In the genomic region with DNA sequence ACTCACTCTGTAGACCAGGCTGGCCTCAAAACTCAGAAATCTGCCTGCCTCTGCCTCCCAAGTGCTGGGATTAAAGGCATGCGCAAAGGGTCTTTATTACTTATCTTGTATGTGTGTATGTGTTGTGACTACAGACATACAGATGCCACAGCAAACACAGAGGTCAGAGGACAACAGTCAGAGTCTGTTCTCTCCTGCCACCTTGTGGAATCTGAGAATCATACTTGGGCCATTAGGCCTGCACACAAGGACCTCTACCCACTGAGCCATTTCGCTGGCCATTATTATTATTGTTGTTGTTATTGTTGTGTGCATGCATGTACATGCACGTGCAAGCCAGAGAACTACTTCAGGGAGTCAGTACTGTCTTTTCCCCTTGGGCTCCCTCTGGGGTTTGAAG, we compare ENCODE assay signal across 12 mouse cellular contexts. TPM values are rescaled to one million over a fixed set of nuclear protein-coding genes. Genes with fewer than 3 reads are reported as not detected.
DNase-seq lines count a peak whose midpoint lies in the region; ATAC-seq and TF ChIP-seq lines count a peak whose summit lies in the region.
"Had no signal": no experiment of that assay in that cellular context is flagged by ENCODE, and none has a peak within 500 bp of the region (broad histone marks: within the 10 kb centered on the region; RNA-seq: fewer than 3 reads in every experiment).

No protein-coding gene starts in this region.

- no peaks in the 10 kb centered on the region for H3K27me3 ChIP-seq in CH12.LX (replicated peaks)
- H3K27me3 ChIP-seq in forebrain, embryonic 16.5 days (replicated peaks; ENCODE audit: control insufficient read depth, insufficient read depth, low read length) = no peaks in the 10 kb centered on the region
- H3K27me3 ChIP-seq: embryonic facial prominence, embryonic 15.5 days had no signal

- WGBS in forebrain, embryonic 16.5 days = 84% methylated on average over 3 of the region's 3 CpGs

- peak; percentile 33 to 48; a peak in 1 of 4 replicates for ATAC-seq in hematopoietic stem cell, adult 5-6 weeks (replicated peaks in 1 of 2; ENCODE audit: insufficient read depth in 1 of 2, low FRiP score in 2 of 2, low TSS enrichment in 1 of 2, low read depth in 1 of 2, poor library complexity in 2 of 2, severe bottlenecking in 2 of 2)
- ATAC-seq in forebrain, embryonic 16.5 days = no peak

- H3K4me2 ChIP-seq in CH12.LX (ENCODE audit: insufficient read depth, low read depth, poor library complexity, severe bottlenecking) = no peak overlapping the region
- H3K4me2 ChIP-seq in forebrain, embryonic 16.5 days (ENCODE audit: low read length) = no peak overlapping the region
- H3K4me2 ChIP-seq: embryonic facial prominence, embryonic 15.5 days had no signal

- dilution Hi-C loops in CH12.LX (cut with MboI; ENCODE audit: extremely low pct_ligation_motif_present, extremely low pct_unique_long_range_greater_than_20kb, low sequenced_read_pairs) = no loop called here

- DNase-seq in kidney, postnatal 36 days = peak; percentile 11 to 24
- DNase-seq in kidney, adult 11 months = no peak
- DNase-seq in A20 (ENCODE audit: low read depth, low spot score) = peak; percentile 51
- peak; percentile 36 for DNase-seq in CH12.LX (ENCODE audit: extremely low read depth)
- no peak for DNase-seq in right cerebral cortex, postnatal 10 days (ENCODE audit: low spot score in 2 of 2)
- DNase-seq: kidney, postnatal 14 days; lung, postnatal 14 days had no signal

- peak; percentile 72 for TF ChIP-seq RAD21 in CH12.LX (IDR thresholded peaks at IDR 0.05; ENCODE audit: low read depth, low read length)

- TF ChIP-seq EP300 in CH12.LX (IDR thresholded peaks at IDR 0.05; ENCODE audit: low read length) = no peak

- no peaks in the 10 kb centered on the region for H3K9me3 ChIP-seq in CH12.LX (replicated peaks; ENCODE audit: low read length)
- no peaks in the 10 kb centered on the region for H3K9me3 ChIP-seq in forebrain, embryonic 16.5 days (ENCODE audit: control insufficient read depth, low read length)
- H3K9me3 ChIP-seq: embryonic facial prominence, embryonic 15.5 days had no signal

- no peaks in the 10 kb centered on the region for H3K79me2 ChIP-seq in CH12.LX (replicated peaks; ENCODE audit: control insufficient read depth, extremely low read depth, insufficient read depth, poor library complexity, severe bottlenecking)

- H3K27ac ChIP-seq in CH12.LX (ENCODE audit: insufficient read depth, low read depth) = no peak overlapping the region
- H3K27ac ChIP-seq in forebrain, embryonic 16.5 days (ENCODE audit: low read length) = no peak overlapping the region
- H3K27ac ChIP-seq: embryonic facial prominence, embryonic 15.5 days had no signal

- H3K36me3 ChIP-seq in CH12.LX (replicated peaks in 1 of 2; ENCODE audit: control insufficient read depth in 1 of 2, insufficient read depth in 1 of 2, low read length in 1 of 2) = no peaks in the 10 kb centered on the region
- no peaks in the 10 kb centered on the region for H3K36me3 ChIP-seq in forebrain, embryonic 16.5 days (ENCODE audit: control insufficient read depth, insufficient read depth)
- H3K36me3 ChIP-seq: embryonic facial prominence, embryonic 15.5 days had no signal

- no peak for TF ChIP-seq POLR2A in CH12.LX (IDR thresholded peaks at IDR 0.05; ENCODE audit: low read depth, low read length)

- H3K4me1 ChIP-seq in CH12.LX (ENCODE audit: control insufficient read depth in 1 of 2, insufficient read depth in 2 of 2) = peaks cover 0 to 18% of the 10 kb centered on the region in 2 experiments; a peak in 2 of 4 replicates
- H3K4me1 ChIP-seq in forebrain, embryonic 16.5 days (replicated peaks; ENCODE audit: control insufficient read depth, insufficient read depth, low read length) = peaks cover 19% of the 10 kb centered on the region

- in situ Hi-C loops in CH12.LX (cut with MboI; ENCODE audit: low pct_ligation_motif_present, low pct_unique_long_range_greater_than_20kb, low sequenced_read_pairs) = no loop called here

- TF ChIP-seq CTCF in CH12.LX (conservative IDR thresholded peaks at IDR 0.05 in 1 of 2, IDR thresholded peaks at IDR 0.05 in 1 of 2; ENCODE audit: low read depth in 2 of 2, low read length in 2 of 2) = peak; percentile 18 to 77; a peak in 2 of 4 replicates

- H3K4me3 ChIP-seq in CH12.LX (replicated peaks in 1 of 3; ENCODE audit: low read depth in 2 of 3, low read length in 2 of 3, poor library complexity in 1 of 3) = no peak overlapping the region
- H3K4me3 ChIP-seq in forebrain, embryonic 16.5 days (replicated peaks; ENCODE audit: low read length) = no peak overlapping the region
- H3K4me3 ChIP-seq: embryonic facial prominence, embryonic 15.5 days had no signal

- no peak overlapping the region for H3K9ac ChIP-seq in CH12.LX (ENCODE audit: insufficient read depth, low read depth)
- H3K9ac ChIP-seq in forebrain, embryonic 16.5 days (replicated peaks; ENCODE audit: low read depth, low read length) = no peak overlapping the region
- H3K9ac ChIP-seq: embryonic facial prominence, embryonic 15.5 days had no signal

TF ChIP-seq in CH12.LX, 34 proteins besides CTCF, POLR2A, EP300 and RAD21:
- TF ChIP-seq SMC3 (IDR thresholded peaks at IDR 0.05; ENCODE audit: low read depth, low read length) (peak; percentile 79), ZNF384 (IDR thresholded peaks at IDR 0.05; ENCODE audit: low read depth, low read length) (no peak), E2F4 (IDR thresholded peaks at IDR 0.05; ENCODE audit: insufficient replicate concordance, low read depth, low read length) (no peak)

RNA-seq across cellular contexts. Expression of gene Zfyve28, which starts 33.1 kb away (rescaled TPM):
- total RNA-seq in CH12.LX (2012; rRNA removed) (1.2 and 1.7 TPM in 2 replicates), CH12.LX (2014; rRNA removed) (2.0 TPM in 2 replicates)
- 2.8 and 2.9 TPM in 2 replicates for polyA plus RNA-seq in CH12.LX (2012; ENCODE audit: insufficient read length, low read depth)
- total RNA-seq in hematopoietic stem cell, adult 5-6 weeks (2017) = 1.2 and 1.4 TPM in 2 replicates
- polyA plus RNA-seq in forebrain, embryonic 16.5 days (2015; fragmentation: Nextera tagmentation; extraction: Ambion mirVana) = 4.4 and 5.2 TPM in 2 replicates

RNA-seq across cellular contexts. Expression of gene Cfap99, which starts 33.2 kb away (rescaled TPM):
- total RNA-seq in CH12.LX (2012; rRNA removed) (not detected in 2 replicates), CH12.LX (2014; rRNA removed) (not detected in 2 replicates)
- not detected in 2 replicates for polyA plus RNA-seq in CH12.LX (2012; ENCODE audit: insufficient read length, low read depth)
- not detected in 2 replicates for total RNA-seq in hematopoietic stem cell, adult 5-6 weeks (2017)
- polyA plus RNA-seq in forebrain, embryonic 16.5 days (2015; fragmentation: Nextera tagmentation; extraction: Ambion mirVana) = 0.26 TPM in 1 of 2 replicates, not detected in the other
- total RNA-seq: heart, postnatal 10 days had no signal
- polyA plus RNA-seq: neural tube, embryonic 11.5 days had no signal

Comparison
In these comparisons a context has a peak if more than half of its experiments do, and no peak if none do; other contexts are left out.
1. DNase-seq: peak in kidney, postnatal 36 days (2 of 2), A20 (single experiment) and CH12.LX (single experiment); none in kidney, adult 11 months (single experiment) and right cerebral cortex, postnatal 10 days (0 of 2).